Mouse (Mus musculus) kidney, adult 18-20 months (tissue): ENCODE results near the gene Lpar3.

Experiments
- DNase-seq: peaks from one replicate; pipeline ENCODE4 v3.0.0; 2021

The Lpar3 gene

GRCm38 (mm10) chr3:146262536-146262935 is 41.8 kb downstream of the Lpar3 start:
- DNase-seq, result no peak

- no peak for DNase-seq
Observed at GRCm38 (mm10) chr3:146264146-146264545, 43.4 kb downstream of the Lpar3 start.

- peak; percentile 21 for DNase-seq
Observed at GRCm38 (mm10) chr3:146265545-146266130, 44.9 kb downstream of the Lpar3 start.

- peak; percentile 23 for DNase-seq
Observed at GRCm38 (mm10) chr3:146268024-146268801, 47.5 kb downstream of the Lpar3 start.

GRCm38 (mm10) chr3:146274503-146274902 is 53.7 kb downstream of the Lpar3 start:
- no peak for DNase-seq

GRCm38 (mm10) chr3:146275360-146276025 is 54.7 kb downstream of the Lpar3 start:
- DNase-seq, result no peak

GRCm38 (mm10) chr3:146276026-146276409 is 55.3 kb downstream of the Lpar3 start:
- no peak for DNase-seq

GRCm38 (mm10) chr3:146276991-146277390 is 56.2 kb downstream of the Lpar3 start:
- DNase-seq, result no peak

GRCm38 (mm10) chr3:146277456-146277855 is 56.7 kb downstream of the Lpar3 start:
- DNase-seq, result peak; percentile 50

- no peak for DNase-seq
Observed at GRCm38 (mm10) chr3:146278195-146279140, 57.7 kb downstream of the Lpar3 start.

- no peak for DNase-seq
Observed at GRCm38 (mm10) chr3:146283732-146284361, 63.1 kb downstream of the Lpar3 start.

GRCm38 (mm10) chr3:146286118-146286517 is 65.4 kb downstream of the Lpar3 start:
- DNase-seq, result no peak

- no peak for DNase-seq
Observed at GRCm38 (mm10) chr3:146291928-146292327, 71.2 kb downstream of the Lpar3 start.

- DNase-seq, result no peak
Observed at GRCm38 (mm10) chr3:146292515-146292914, 71.8 kb downstream of the Lpar3 start.

- no peak for DNase-seq
Observed at GRCm38 (mm10) chr3:146302451-146302850, 81.7 kb downstream of the Lpar3 start.

- no peak for DNase-seq
Observed at GRCm38 (mm10) chr3:146303194-146303593, 82.4 kb downstream of the Lpar3 start.

GRCm38 (mm10) chr3:146304556-146305405 is 84.0 kb downstream of the Lpar3 start:
- DNase-seq, result no peak

GRCm38 (mm10) chr3:146307341-146307740 is 86.6 kb downstream of the Lpar3 start:
- no peak for DNase-seq

- no peak for DNase-seq
Observed at GRCm38 (mm10) chr3:146307886-146308285, 87.1 kb downstream of the Lpar3 start.

GRCm38 (mm10) chr3:146309586-146309985 is 88.8 kb downstream of the Lpar3 start:
- no peak for DNase-seq

- DNase-seq, result no peak
Observed at GRCm38 (mm10) chr3:146311121-146311538, 90.4 kb downstream of the Lpar3 start.
